Mouse (Mus musculus) embryonic fibroblast, embryonic 13.5 days (primary cell): ENCODE results near the gene Adamts17.

Experiments used
- CTCF ChIP-seq: IDR thresholded peaks from 2 replicates; pipeline ENCODE4 v1.5.1; 2011; ENCODE audit warnings: mild to moderate bottlenecking, control low read depth, low read length, moderate library complexity, borderline replicate concordance; ENCODE audit not compliant: insufficient read depth
- POLR2A ChIP-seq: IDR thresholded peaks from 2 replicates; pipeline ENCODE4 v1.6.1; 2011; ENCODE audit warnings: low read depth, mild to moderate bottlenecking, control low read depth, low read length, moderate library complexity

- TF ChIP-seq CTCF (no peak), POLR2A (no peak)
Measured at GRCm38 (mm10) chr7:67039143-67039542, 199.6 kb downstream of the Adamts17 start.
